Mouse (Mus musculus) heart, postnatal 0 days (tissue): ENCODE results near the gene Dmrt1. TPM values are rescaled to one million over a fixed set of nuclear protein-coding genes. Genes with fewer than 3 reads are reported as not detected.
A peak's percentile ranks its signal among the peaks of the same experiment; 100 is the strongest.

Source experiments
- ATAC-seq: fragments of 200-750 bp; cut with Nextera tagmentation; 2 replicates; pipeline ENCODE4 v1.8.0; 2017; ENCODE audit warnings: low read depth, moderate number of reproducible peaks, moderate library complexity; ENCODE audit not compliant: insufficient read depth
- DNase-seq: peaks from one replicate; pipeline ENCODE4 v3.0.0-alpha.2; 2016; ENCODE audit warnings: low spot score
- H3K27ac ChIP-seq: fragments of 300-500 bp; sonication (generic); 2 replicates; pipeline ENCODE4 v1.5.1; 2014; ENCODE audit warnings: low read depth, mild to moderate bottlenecking
- H3K27me3 ChIP-seq: fragments of 300-500 bp; sonication (generic); 2 replicates; pipeline ENCODE4 v1.6.1; 2014; ENCODE audit warnings: low read length, mixed read lengths; ENCODE audit not compliant: control insufficient read depth, insufficient read depth
- H3K36me3 ChIP-seq: fragments of 300-500 bp; sonication (generic); replicated peaks from 2 replicates; pipeline ENCODE4 v1.6.1; 2014; ENCODE audit warnings: low read length, mixed read lengths; ENCODE audit not compliant: control insufficient read depth, insufficient read depth
- H3K4me1 ChIP-seq: fragments of 300-500 bp; sonication (generic); 2 replicates; pipeline ENCODE4 v1.6.1; 2014; ENCODE audit warnings: antibody characterized with exemption; ENCODE audit not compliant: control insufficient read depth, insufficient read depth
- H3K4me2 ChIP-seq: fragments of 300-500 bp; sonication (generic); 2 replicates; pipeline ENCODE4 v1.6.1; 2014; ENCODE audit warnings: low read depth, mild to moderate bottlenecking, low read length, moderate library complexity
- H3K4me3 ChIP-seq: fragments of 300-500 bp; sonication (generic); 2 replicates; pipeline ENCODE4 v1.5.1; 2014; ENCODE audit warnings: low read depth, low read length
- H3K9ac ChIP-seq: fragments of 300-500 bp; sonication (generic); replicated peaks from 2 replicates; pipeline ENCODE4 v1.6.1; 2014; ENCODE audit warnings: low read depth, low read length, mixed read lengths
- H3K9me3 ChIP-seq: fragments of 300-500 bp; sonication (generic); replicated peaks from 2 replicates; pipeline ENCODE4 v1.6.1; 2016; ENCODE audit warnings: low read length; ENCODE audit not compliant: control insufficient read depth
- CTCF ChIP-seq: IDR thresholded peaks from 2 replicates; pipeline ENCODE4 v1.5.1; 2016; ENCODE audit warnings: antibody characterized with exemption, control low read depth, low read depth
- EP300 ChIP-seq: IDR thresholded peaks from 2 replicates; pipeline ENCODE4 v1.6.1; 2016; ENCODE audit warnings: antibody characterized with exemption, low read depth
- WGBS: fragments of 180-500 bp; shearing (Covaris S2); extraction: QIAGEN DNeasy Blood & Tissue Kit; methylation state at CpG from one replicate; pipeline ENCODE4 v1.1.7; 2014; 5-methylcytosine and 5-hydroxymethylcytosine counted together
- polyA plus RNA-seq: library from polyadenylated mRNA; unstranded; fragments of >200 nt; fragmentation: Nextera tagmentation; extraction: Ambion mirVana; gene quantifications from 2 replicates; pipeline ENCODE4 v1.2.1, GENCODE M21; 2015
- total RNA-seq: library from RNA; depleted of rRNA; stranded (reverse); fragments of >200 nt; gene quantifications from 2 replicates; pipeline ENCODE4 v1.2.3, GENCODE M21; 2014; ENCODE audit warnings: low replicate concordance

Gene Dmrt1
- total and polyA plus RNA-seq, 2 experiments from 2014 or later = not detected

GRCm38 (mm10) chr19:25545714-25546340, 40.4 kb downstream of the Dmrt1 start:
- no peak overlapping the region for H3K9ac ChIP-seq
- H3K27me3 ChIP-seq = peaks cover 14% of the 10 kb centered on the region; the same call in 1 of the 2 replicates
- no peaks in the 10 kb centered on the region for H3K9me3 ChIP-seq
- peak; percentile 70 for DNase-seq
- H3K36me3 ChIP-seq = no peaks in the 10 kb centered on the region
- H3K4me2 ChIP-seq = no peak overlapping the region
- no peak overlapping the region for H3K4me3 ChIP-seq
- 0 out of 2 replicates have a peak, but pooled peaks have one; percentile 51 for ATAC-seq
- TF ChIP-seq CTCF (peak; percentile 79), EP300 (no peak)
- no peaks in the 10 kb centered on the region for H3K4me1 ChIP-seq
- no peak overlapping the region for H3K27ac ChIP-seq
- WGBS = 31% methylated on average over 13 of the region's 13 CpGs

- no peak for ATAC-seq
- H3K4me3 ChIP-seq = no peak overlapping the region
- no peak for DNase-seq
- H3K4me1 ChIP-seq = no peaks in the 10 kb centered on the region
- no peak overlapping the region for H3K27ac ChIP-seq
- WGBS = 65% methylated on average over 9 of the region's 9 CpGs
- peaks cover 14% of the 10 kb centered on the region; the same call in 1 of the 2 replicates for H3K27me3 ChIP-seq
- no peak overlapping the region for H3K9ac ChIP-seq
- H3K36me3 ChIP-seq = no peaks in the 10 kb centered on the region
- no peaks in the 10 kb centered on the region for H3K9me3 ChIP-seq
- TF ChIP-seq EP300 = no peak
- no peak for TF ChIP-seq CTCF
- no peak overlapping the region for H3K4me2 ChIP-seq
These were observed 41.7 kb downstream of the Dmrt1 start for GRCm38 (mm10) chr19:25547086-25547643.

GRCm38 (mm10) chr19:25550346-25550745, 44.9 kb downstream of the Dmrt1 start:
- 49% methylated on average over 5 of the region's 5 CpGs for WGBS
- no peak for TF ChIP-seq CTCF
- TF ChIP-seq EP300 = no peak
- Histone ChIP-seq H3K4me3 (no peak overlapping the region), H3K27ac (no peak overlapping the region), H3K27me3 (peaks cover 6% of the 10 kb centered on the region; the same call in 1 of the 2 replicates), H3K4me1 (no peaks in the 10 kb centered on the region), H3K9ac (no peak overlapping the region), H3K4me2 (no peak overlapping the region), H3K9me3 (no peaks in the 10 kb centered on the region), H3K36me3 (no peaks in the 10 kb centered on the region)
- DNase-seq (no peak), ATAC-seq (no peak)

GRCm38 (mm10) chr19:25551053-25551452, 45.6 kb downstream of the Dmrt1 start:
- H3K9me3 ChIP-seq = no peaks in the 10 kb centered on the region
- WGBS = 55% methylated on average over 5 of the region's 5 CpGs
- H3K27me3 ChIP-seq = peaks cover 4% of the 10 kb centered on the region; the same call in 1 of the 2 replicates
- ATAC-seq = no peak
- no peaks in the 10 kb centered on the region for H3K4me1 ChIP-seq
- DNase-seq = no peak
- no peak overlapping the region for H3K9ac ChIP-seq
- no peaks in the 10 kb centered on the region for H3K36me3 ChIP-seq
- TF ChIP-seq EP300 = no peak
- TF ChIP-seq CTCF = no peak
- no peak overlapping the region for H3K4me3 ChIP-seq
- no peak overlapping the region for H3K4me2 ChIP-seq
- no peak overlapping the region for H3K27ac ChIP-seq

GRCm38 (mm10) chr19:25564430-25564829, 59.0 kb downstream of the Dmrt1 start:
- 0 out of 2 replicates have a peak, but pooled peaks cover 6% of the 10 kb centered on the region for H3K9me3 ChIP-seq
- no peak overlapping the region for H3K4me2 ChIP-seq
- DNase-seq (no peak), ATAC-seq (no peak)
- H3K4me1 ChIP-seq = no peaks in the 10 kb centered on the region
- no peak overlapping the region for H3K4me3 ChIP-seq
- TF ChIP-seq EP300 (no peak), CTCF (no peak)
- H3K9ac ChIP-seq = no peak overlapping the region
- H3K36me3 ChIP-seq = no peaks in the 10 kb centered on the region
- WGBS = 64% methylated on average over 12 of the region's 12 CpGs
- H3K27me3 ChIP-seq = peaks cover 6% of the 10 kb centered on the region; the same call in 1 of the 2 replicates
- no peak overlapping the region for H3K27ac ChIP-seq
